In the genomic region with DNA sequence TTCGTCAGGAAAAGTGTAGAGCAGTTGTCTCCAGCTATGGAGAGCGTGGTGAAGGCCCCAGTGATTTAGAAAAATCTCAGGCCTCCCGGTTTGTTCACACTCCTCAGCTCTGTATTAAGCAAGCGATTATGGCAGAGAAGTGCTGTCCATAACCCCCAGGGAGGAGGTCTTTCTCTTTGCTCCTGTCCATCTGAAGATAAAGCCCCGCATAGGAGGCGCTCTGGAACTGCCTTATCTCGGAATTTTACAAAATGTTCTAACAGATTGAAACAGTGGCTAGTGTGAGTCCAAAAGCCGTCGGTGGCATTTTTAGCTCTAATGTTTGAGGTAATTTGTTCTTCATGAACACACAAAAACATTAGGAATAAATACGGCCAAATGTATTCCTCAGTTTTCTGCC, we compare ENCODE assay signal across 27 mouse cellular contexts.
DNase-seq lines count a peak whose midpoint lies in the region; ATAC-seq and TF ChIP-seq lines count a peak whose summit lies in the region.
"Had no signal": no experiment of that assay in that cellular context is flagged by ENCODE, and none has a peak within 500 bp of the region (broad histone marks: within the 10 kb centered on the region; RNA-seq: fewer than 3 reads in every experiment).

No protein-coding gene starts in this region.

- no peak for ATAC-seq in lung, embryonic 14.5 days (ENCODE audit: insufficient read depth)
- ATAC-seq: forebrain, embryonic 16.5 days; midbrain, embryonic 13.5 days had no signal

- H3K9me3 ChIP-seq in lung, embryonic 14.5 days (ENCODE audit: low read depth, low read length) = no peaks in the 10 kb centered on the region
- H3K9me3 ChIP-seq: G1E; heart, embryonic 15.5 days; limb, embryonic 13.5 days; midbrain, embryonic 13.5 days had no signal

- H3K9ac ChIP-seq in lung, embryonic 14.5 days = no peak overlapping the region
- H3K9ac ChIP-seq: heart, embryonic 15.5 days; hindbrain, embryonic 14.5 days; limb, embryonic 13.5 days; midbrain, embryonic 13.5 days had no signal

- H3K4me2 ChIP-seq in lung, embryonic 14.5 days = no peak overlapping the region
- H3K4me2 ChIP-seq: heart, embryonic 15.5 days; hindbrain, embryonic 14.5 days; limb, embryonic 13.5 days; liver, embryonic 11.5 days; midbrain, embryonic 13.5 days had no signal

- H3K4me3 ChIP-seq in lung, embryonic 14.5 days (ENCODE audit: low read depth, low read length) = no peak overlapping the region
- H3K4me3 ChIP-seq: erythroblast, embryonic 14.5 days; gastrocnemius, adult 2 months; heart, embryonic 15.5 days; layer of hippocampus, adult 2 months; limb, embryonic 13.5 days; midbrain, embryonic 13.5 days had no signal

- whole genome bisulfite sequencing in lung, embryonic 14.5 days = 41% methylated on average over 10 of the region's 10 CpGs

- H3K36me3 ChIP-seq in lung, embryonic 14.5 days (ENCODE audit: insufficient read depth) = no peaks in the 10 kb centered on the region
- H3K36me3 ChIP-seq: G1E; heart, embryonic 15.5 days; limb, embryonic 13.5 days; midbrain, embryonic 13.5 days had no signal

- no peak for TF ChIP-seq CTCF in lung, embryonic 14.5 days (IDR thresholded peaks at IDR 0.05; ENCODE audit: low read depth)

- peak; percentile 59 to 69 for DNase-seq in heart, adult 18-20 months
- no peak for DNase-seq in heart, postnatal 4 days
- peak; percentile 23 for DNase-seq in lung, embryonic 14.5 days
- no peak for DNase-seq in lung, postnatal 4 days
- peak; percentile 73 for DNase-seq in testis, postnatal 14 days (ENCODE audit: low spot score)
- no peak for DNase-seq in testis, postnatal 10 days (ENCODE audit: low spot score)
- DNase-seq in gastrocnemius, postnatal 25 days = no peak
- DNase-seq: adrenal gland, adult 8-10 months; cerebellum, adult 2 months; cerebellum, postnatal 14 days; gastrocnemius, adult 2 months; kidney, adult 2 months; kidney, postnatal 36 days; right cerebral cortex, adult 18-20 months; spleen, adult 18-20 months; thymus, adult 18-20 months; thymus, postnatal 25 days had no signal

- H3K27me3 ChIP-seq in lung, embryonic 14.5 days (ENCODE audit: insufficient read depth, low read length) = no peaks in the 10 kb centered on the region
- H3K27me3 ChIP-seq: heart, embryonic 15.5 days; limb, embryonic 13.5 days had no signal

- peaks cover 36% of the 10 kb centered on the region for H3K4me1 ChIP-seq in lung, embryonic 14.5 days (ENCODE audit: insufficient read depth)

- peak overlapping the region; percentile 43; the same call in 1 of the 2 replicates for H3K27ac ChIP-seq in lung, embryonic 14.5 days (ENCODE audit: low read depth)
- H3K27ac ChIP-seq: gastrocnemius, adult 2 months; heart, embryonic 15.5 days; hindbrain, embryonic 14.5 days; layer of hippocampus, adult 2 months; limb, embryonic 13.5 days; macrophage; midbrain, embryonic 13.5 days had no signal

Comparison
In these comparisons a context has a peak if more than half of its experiments do, and no peak if none do; other contexts are left out.
1. DNase-seq: peak in heart, adult 18-20 months (2 of 2), lung, embryonic 14.5 days (single experiment) and testis, postnatal 14 days (single experiment); none in heart, postnatal 4 days (single experiment), lung, postnatal 4 days (0 of 2), testis, postnatal 10 days (single experiment) and gastrocnemius, postnatal 25 days (single experiment).